Mouse (Mus musculus) central nervous system, embryonic 14 days (tissue): ENCODE results near the gene Olfr577. TPM values are rescaled to one million over a fixed set of nuclear protein-coding genes. Genes with fewer than 3 reads are reported as not detected.

ENCODE experiments used
- polyA plus RNA-seq: library from polyadenylated mRNA; depleted of rRNA; stranded (reverse); fragments of >200 nt; gene quantifications from 2 replicates; pipeline ENCODE4 v1.2.3, GENCODE M21; 2012; rRNA removed

The Olfr577 gene
- not detected in 2 replicates for polyA plus RNA-seq

GRCm38 (mm10) chr7:102975843-102976242, at the start of gene Olfr577:
Gene Olfr577, minus strand, starts transcription at chr7:102975943.

DNA sequence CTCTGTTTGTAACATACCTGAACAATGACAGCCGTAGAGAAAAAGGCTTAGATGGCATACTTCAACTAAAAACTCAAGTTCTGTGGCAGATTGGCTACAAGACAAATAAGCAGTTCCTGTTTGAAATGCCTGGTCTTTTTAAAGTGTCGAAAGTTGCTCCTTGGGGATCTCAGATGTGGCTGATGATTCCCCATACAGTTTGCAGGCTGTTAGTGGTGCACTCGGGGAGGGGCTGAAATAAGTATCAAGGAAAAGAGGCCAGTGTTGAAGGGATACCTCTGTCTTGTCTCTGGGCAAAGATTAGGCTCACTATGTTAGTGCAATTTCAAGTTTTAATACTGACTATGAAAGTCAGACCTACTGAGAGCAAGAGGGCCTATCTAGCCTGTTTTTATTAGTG, 13.5 kb upstream of the Olfr577 start, which contains the start of gene Olfr578:
TSS of gene Olfr578 (minus strand) at position 101 of the 400 bp plus-strand sequence.

DNA sequence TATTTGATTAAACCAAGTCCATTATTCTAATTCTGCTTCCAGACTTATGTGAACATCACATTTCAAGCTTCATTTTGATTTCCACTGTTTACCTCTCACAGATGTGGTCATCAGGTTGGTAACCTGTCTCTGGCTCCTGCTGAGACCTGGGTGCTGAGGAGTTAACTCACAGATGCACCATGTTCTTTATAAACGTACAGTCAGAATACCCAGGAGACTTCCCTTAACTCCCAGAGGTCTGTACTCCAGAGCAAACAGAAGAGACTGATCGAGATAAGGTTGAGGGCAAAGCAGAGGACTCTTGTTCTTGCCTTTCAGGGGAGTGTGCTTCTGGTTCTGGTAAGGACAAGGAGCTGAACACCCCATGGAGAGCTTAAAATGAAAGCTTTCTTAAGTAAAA, 13.4 kb downstream of the Olfr577 start, which contains the start of gene Olfr576:
TSS of gene Olfr576 (plus strand) at position 301 of the 400 bp plus-strand sequence.

GRCm38 (mm10) chr7:102958593-102958992, 17.1 kb downstream of the Olfr577 start, which contains the start of gene Olfr575:
Gene Olfr575, minus strand, starts transcription at chr7:102958775.

DNA sequence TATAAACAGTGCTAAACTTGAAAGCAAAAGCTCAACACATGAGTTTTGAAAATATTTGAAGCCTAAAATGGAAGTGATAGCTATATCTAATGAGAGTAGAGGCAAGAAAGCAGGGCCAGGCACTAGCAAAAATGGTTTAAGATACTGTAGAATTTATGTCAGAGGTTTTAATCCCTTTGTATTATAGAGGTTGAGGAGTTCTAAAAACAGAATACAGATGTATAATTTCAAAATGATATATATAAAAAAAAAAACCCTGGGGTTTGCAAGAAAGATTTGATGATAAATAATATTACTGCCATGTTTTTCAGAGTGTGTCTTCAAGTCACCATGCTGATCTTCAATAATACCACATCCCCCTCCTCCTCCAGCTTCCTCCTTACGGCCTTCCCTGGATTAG, 27.6 kb downstream of the Olfr577 start, which contains the start of gene Olfr574:
TSS of gene Olfr574 (plus strand) at position 301 of the 400 bp plus-strand sequence.

GRCm38 (mm10) chr7:102942475-102942874, 33.3 kb downstream of the Olfr577 start, which contains the start of gene Olfr573-ps1:
Gene Olfr573-ps1, minus strand, starts transcription at chr7:102942575.

DNA sequence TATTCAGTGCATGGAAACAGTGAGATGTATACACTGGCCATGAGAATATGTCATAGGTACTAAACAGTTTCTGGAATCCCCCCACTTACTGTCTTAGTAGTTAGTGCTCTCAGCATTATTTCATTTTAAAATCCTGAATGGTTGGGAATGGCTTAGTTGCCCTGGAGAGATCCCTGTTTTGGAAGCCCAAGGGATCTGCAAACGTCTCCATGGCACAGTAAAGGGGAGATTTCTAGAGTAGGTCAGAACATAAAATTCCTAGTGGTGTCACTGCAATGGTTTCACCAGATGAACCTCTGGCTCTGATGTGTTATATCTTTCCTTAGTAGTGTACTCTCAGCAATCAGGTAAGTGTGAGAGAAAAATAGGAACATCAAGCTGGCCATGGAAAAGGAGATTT, 51.6 kb downstream of the Olfr577 start, which contains the start of gene Olfr572:
TSS of gene Olfr572 (plus strand) at position 301 of the 400 bp plus-strand sequence.

Other genes starting within 250 kb of the Olfr577 start
- gene Olfr559, start 248.5 kb downstream of the Olfr577 start, polyA plus RNA-seq: not detected in 2 replicates
- not detected in 2 replicates for gene Olfr560, start 216.6 kb downstream of the Olfr577 start, polyA plus RNA-seq
- 0.09 and 0.43 TPM in 2 replicates for gene Olfr78, start 216.5 kb downstream of the Olfr577 start, polyA plus RNA-seq
- not detected in 2 replicates for gene Olfr561, start 204.7 kb downstream of the Olfr577 start, polyA plus RNA-seq
- gene Olfr564, start 172.5 kb downstream of the Olfr577 start, polyA plus RNA-seq: not detected in 2 replicates
- gene Olfr566, start 117.2 kb downstream of the Olfr577 start, polyA plus RNA-seq: not detected in 2 replicates
- not detected in 2 replicates for gene Olfr568, start 98.8 kb downstream of the Olfr577 start, polyA plus RNA-seq
- not detected in 2 replicates for gene Olfr569, start 85.1 kb downstream of the Olfr577 start, polyA plus RNA-seq
- gene Olfr570, start 81.4 kb downstream of the Olfr577 start, polyA plus RNA-seq: 0.12 and 0.13 TPM in 2 replicates
- gene Olfr571, start 58.4 kb downstream of the Olfr577 start, polyA plus RNA-seq: 0.09 TPM in 1 of 2 replicates, not detected in the other
- gene Olfr572, start 51.5 kb downstream of the Olfr577 start, polyA plus RNA-seq: not detected in 2 replicates
- not detected in 2 replicates for gene Olfr573-ps1, start 33.4 kb downstream of the Olfr577 start, polyA plus RNA-seq
- gene Olfr574, start 27.5 kb downstream of the Olfr577 start, polyA plus RNA-seq: not detected in 2 replicates
- gene Olfr575, start 17.2 kb downstream of the Olfr577 start, polyA plus RNA-seq: not detected in 2 replicates
- gene Olfr576, start 13.3 kb downstream of the Olfr577 start, polyA plus RNA-seq: not detected in 2 replicates
- not detected in 2 replicates for gene Olfr578, start 13.4 kb upstream of the Olfr577 start, polyA plus RNA-seq
- not detected in 2 replicates for gene Olfr582, start 62.1 kb upstream of the Olfr577 start, polyA plus RNA-seq
- gene Olfr583, start 75.4 kb upstream of the Olfr577 start, polyA plus RNA-seq: not detected in 2 replicates
- not detected in 2 replicates for gene Olfr584, start 105.9 kb upstream of the Olfr577 start, polyA plus RNA-seq
- gene Olfr585, start 121.8 kb upstream of the Olfr577 start, polyA plus RNA-seq: not detected in 2 replicates
- not detected in 2 replicates for gene Olfr586, start 149.7 kb upstream of the Olfr577 start, polyA plus RNA-seq
- not detected in 2 replicates for gene Olfr588-ps1, start 164.9 kb upstream of the Olfr577 start, polyA plus RNA-seq
- not detected in 2 replicates for gene Olfr589, start 180.4 kb upstream of the Olfr577 start, polyA plus RNA-seq
- not detected in 2 replicates for gene Olfr591, start 202.4 kb upstream of the Olfr577 start, polyA plus RNA-seq
- gene Olfr592, start 208.9 kb upstream of the Olfr577 start, polyA plus RNA-seq: not detected in 2 replicates
- not detected in 2 replicates for gene Olfr593, start 235.9 kb upstream of the Olfr577 start, polyA plus RNA-seq
- not detected in 2 replicates for gene Olfr594, start 241.1 kb upstream of the Olfr577 start, polyA plus RNA-seq